ENCODE assay signal across 9 mouse cellular contexts in the genomic region with DNA sequence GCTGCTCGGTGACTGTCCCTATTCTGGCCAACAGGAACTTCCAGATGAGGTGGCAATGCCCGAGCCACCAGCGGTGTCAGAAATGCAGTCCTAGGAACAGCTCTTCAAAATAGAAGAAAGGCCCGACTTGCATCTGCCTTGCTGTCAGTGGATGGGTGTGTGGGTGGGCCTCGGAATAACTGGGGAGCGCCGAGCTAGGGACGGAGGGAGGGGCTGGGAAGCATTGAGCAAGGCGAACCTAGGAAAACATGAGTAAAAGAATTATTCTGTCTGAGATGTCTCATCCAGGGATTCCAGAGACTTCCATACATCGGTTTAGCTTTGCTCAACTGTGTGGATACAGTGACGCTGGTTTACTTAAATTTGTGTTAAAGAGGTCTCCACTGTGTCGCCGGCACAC. TPM values are rescaled to one million over a fixed set of nuclear protein-coding genes. Genes with fewer than 3 reads are reported as not detected.
DNase-seq lines count a peak whose midpoint lies in the region; ATAC-seq and TF ChIP-seq lines count a peak whose summit lies in the region.
"Had no signal": no experiment of that assay in that cellular context is flagged by ENCODE, and none has a peak within 500 bp of the region (broad histone marks: within the 10 kb centered on the region; RNA-seq: fewer than 3 reads in every experiment).

No protein-coding gene starts in this region.

- DNase-seq in heart, adult 2 months: peak in 1 of 2 experiments; percentile 17
- DNase-seq in liver, embryonic 11.5 days (ENCODE audit: low spot score): peak; percentile 29
- DNase-seq in liver, postnatal 0 days: no peak
- peak; percentile 71 to 76 for DNase-seq in right cerebral cortex, postnatal 10 days (ENCODE audit: low spot score in 2 of 2)
- DNase-seq in adrenal gland, postnatal 36 days: no peak
- no peak for DNase-seq in cerebellum, adult 9-11 months

- TF ChIP-seq CTCF in heart, adult 2 months (IDR thresholded peaks at IDR 0.05): no peak
- TF ChIP-seq CTCF in liver, postnatal 0 days (IDR thresholded peaks at IDR 0.05; ENCODE audit: low read depth): no peak
- no peak for TF ChIP-seq CTCF in embryonic fibroblast, embryonic 13.5 days (IDR thresholded peaks at IDR 0.05; ENCODE audit: borderline replicate concordance, insufficient read depth, low read length)

- peak overlapping the region; percentile 89 for H3K27ac ChIP-seq in heart, adult 2 months
- H3K27ac ChIP-seq in heart, embryonic 11.5 days (ENCODE audit: low read depth, low read length): no peak overlapping the region
- no peak overlapping the region for H3K27ac ChIP-seq in liver, embryonic 11.5 days (ENCODE audit: low read depth, low read length)
- no peak overlapping the region for H3K27ac ChIP-seq in liver, postnatal 0 days (ENCODE audit: low read depth)
- peak overlapping the region; percentile 98 for H3K27ac ChIP-seq in embryonic fibroblast, embryonic 13.5 days (ENCODE audit: insufficient read depth, low read length)

- TF ChIP-seq EP300 in heart, adult 2 months (IDR thresholded peaks at IDR 0.05; ENCODE audit: insufficient read depth, low read depth, low read length): no peak
- no peak for TF ChIP-seq EP300 in liver, postnatal 0 days (IDR thresholded peaks at IDR 0.05; ENCODE audit: low read depth)

- H3K9me3 ChIP-seq in heart, embryonic 11.5 days (replicated peaks; ENCODE audit: control insufficient read depth, low read length): no peaks in the 10 kb centered on the region
- H3K9me3 ChIP-seq in liver, embryonic 11.5 days (ENCODE audit: control insufficient read depth, low read length): no peaks in the 10 kb centered on the region
- H3K9me3 ChIP-seq in liver, postnatal 0 days (ENCODE audit: low read length): no peaks in the 10 kb centered on the region

- WGBS in heart, adult 2 months: 48% methylated on average over 13 of the region's 13 CpGs
- 83% methylated on average over 13 of the region's 13 CpGs for WGBS in heart, embryonic 11.5 days (ENCODE audit: insufficient replicate concordance)
- WGBS in liver, embryonic 11.5 days: 79% methylated on average over 13 of the region's 13 CpGs
- 70% methylated on average over 13 of the region's 13 CpGs for WGBS in liver, postnatal 0 days (ENCODE audit: insufficient replicate concordance)

- 0 out of 2 replicates have a peak overlapping the region, but pooled peaks have one; percentile 19 for H3K9ac ChIP-seq in heart, adult 2 months (ENCODE audit: low read depth, low read length)
- H3K9ac ChIP-seq in heart, embryonic 11.5 days (ENCODE audit: low read depth, low read length): no peak overlapping the region
- no peak overlapping the region for H3K9ac ChIP-seq in liver, embryonic 11.5 days (ENCODE audit: low read depth, low read length)
- H3K9ac ChIP-seq in liver, postnatal 0 days (replicated peaks): no peak overlapping the region

- ATAC-seq in heart, embryonic 11.5 days (replicated peaks; ENCODE audit: insufficient number of reproducible peaks, low FRiP score, low TSS enrichment): no peak
- ATAC-seq in liver, embryonic 11.5 days (replicated peaks; ENCODE audit: low FRiP score): no peak
- no peak for ATAC-seq in liver, postnatal 0 days

- no peaks in the 10 kb centered on the region for H3K27me3 ChIP-seq in heart, adult 2 months (ENCODE audit: control insufficient read depth, insufficient read depth, low read length)
- no peaks in the 10 kb centered on the region for H3K27me3 ChIP-seq in heart, embryonic 11.5 days (ENCODE audit: control insufficient read depth, insufficient read depth, low read length)
- H3K27me3 ChIP-seq in liver, embryonic 11.5 days (replicated peaks; ENCODE audit: control insufficient read depth, insufficient read depth, low read length): no peaks in the 10 kb centered on the region
- no peaks in the 10 kb centered on the region for H3K27me3 ChIP-seq in liver, postnatal 0 days (ENCODE audit: insufficient read depth, low read length)

- intact Hi-C loops in heart, adult 2 months (cut with DNase I): loop anchor here (10.0 kb wide), 1 partner anchor 236 kb away; no protein-coding TSS in a partner anchor

- no peaks in the 10 kb centered on the region for H3K36me3 ChIP-seq in heart, adult 2 months (ENCODE audit: control insufficient read depth, insufficient read depth, low read length)
- peaks cover 7% of the 10 kb centered on the region; the same call in 1 of the 2 replicates for H3K36me3 ChIP-seq in heart, embryonic 11.5 days (ENCODE audit: control insufficient read depth, insufficient read depth, low read length)
- H3K36me3 ChIP-seq in liver, embryonic 11.5 days (ENCODE audit: control insufficient read depth, insufficient read depth, low read length): peaks cover 4% of the 10 kb centered on the region; the same call in 1 of the 2 replicates
- H3K36me3 ChIP-seq in liver, postnatal 0 days (replicated peaks; ENCODE audit: insufficient read depth, low read length): peaks cover 9% of the 10 kb centered on the region

- H3K4me1 ChIP-seq in heart, adult 2 months (ENCODE audit: control insufficient read depth, insufficient read depth, low read length): peaks cover 29% of the 10 kb centered on the region
- H3K4me1 ChIP-seq in heart, embryonic 11.5 days (ENCODE audit: control insufficient read depth, insufficient read depth, low read length): peaks cover 5% of the 10 kb centered on the region
- peaks cover 13% of the 10 kb centered on the region for H3K4me1 ChIP-seq in liver, embryonic 11.5 days (replicated peaks; ENCODE audit: control insufficient read depth, insufficient read depth, low read length)
- peaks cover 46% of the 10 kb centered on the region for H3K4me1 ChIP-seq in liver, postnatal 0 days (ENCODE audit: insufficient read depth)
- peaks cover 25% of the 10 kb centered on the region for H3K4me1 ChIP-seq in embryonic fibroblast, embryonic 13.5 days (ENCODE audit: control insufficient read depth, insufficient read depth, low read length)

- H3K4me2 ChIP-seq in heart, embryonic 11.5 days: no peak overlapping the region
- no peak overlapping the region for H3K4me2 ChIP-seq in liver, embryonic 11.5 days
- no peak overlapping the region for H3K4me2 ChIP-seq in liver, postnatal 0 days (ENCODE audit: low read depth, low read length)
- H3K4me2 ChIP-seq: midbrain, embryonic 11.5 days had no signal

- no peaks in the 10 kb centered on the region for H3K79me2 ChIP-seq in heart, adult 2 months (replicated peaks; ENCODE audit: control insufficient read depth, insufficient read depth, low read length)

- no peak overlapping the region for H3K4me3 ChIP-seq in heart, adult 2 months
- no peak overlapping the region for H3K4me3 ChIP-seq in heart, embryonic 11.5 days (ENCODE audit: low read depth, low read length)
- no peak overlapping the region for H3K4me3 ChIP-seq in liver, embryonic 11.5 days (ENCODE audit: low read depth, low read length)
- H3K4me3 ChIP-seq in liver, postnatal 0 days (ENCODE audit: low read depth, low read length): no peak overlapping the region
- H3K4me3 ChIP-seq in embryonic fibroblast, embryonic 13.5 days (ENCODE audit: insufficient read depth, low read length): no peak overlapping the region

- TF ChIP-seq POLR2A in heart, adult 2 months (IDR thresholded peaks at IDR 0.05; ENCODE audit: insufficient read depth, low read depth, low read length): no peak
- TF ChIP-seq POLR2A in embryonic fibroblast, embryonic 13.5 days (IDR thresholded peaks at IDR 0.05; ENCODE audit: low read depth, low read length): no peak

RNA-seq across cellular contexts. Expression of gene Hacl1, which starts 27.2 kb away (rescaled TPM):
- total RNA-seq in heart, adult 2 months (2021): 10 to 100 TPM in 1 of 2 experiments, 1 to 10 TPM in 1; 8.2 to 10.1 TPM
- polyA plus RNA-seq in heart, adult 2 months (2012; rRNA removed): 10.5 and 11.2 TPM in 2 replicates
- 8.5 and 16.1 TPM in 2 replicates for polyA plus RNA-seq in heart, embryonic 11.5 days (2014; fragmentation: Nextera tagmentation; extraction: Ambion mirVana)
- polyA plus RNA-seq in liver, embryonic 11.5 days (2014; fragmentation: Nextera tagmentation; extraction: Ambion mirVana): 8.1 and 10.5 TPM in 2 replicates
- 310 and 342 TPM in 2 replicates for polyA plus RNA-seq in liver, postnatal 0 days (2015; fragmentation: Nextera tagmentation; extraction: Ambion mirVana)
- polyA plus RNA-seq in embryonic fibroblast, embryonic 13.5 days (2011; ENCODE audit: insufficient read length, low read depth, missing spikeins): 11.0 and 11.5 TPM in 2 replicates
- 10 to 100 TPM; 27.4 to 66.4 TPM for total RNA-seq in adrenal gland, postnatal 36 days (2021)

RNA-seq across cellular contexts. Expression of gene Btd, which starts 27.5 kb away (rescaled TPM):
- 10 to 100 TPM; 10.7 to 10.8 TPM for total RNA-seq in heart, adult 2 months (2021)
- 19.1 and 29.1 TPM in 2 replicates for polyA plus RNA-seq in heart, adult 2 months (2012; rRNA removed)
- polyA plus RNA-seq in heart, embryonic 11.5 days (2014; fragmentation: Nextera tagmentation; extraction: Ambion mirVana): 22.3 and 25.0 TPM in 2 replicates
- 11.4 and 13.3 TPM in 2 replicates for polyA plus RNA-seq in liver, embryonic 11.5 days (2014; fragmentation: Nextera tagmentation; extraction: Ambion mirVana)
- 40.3 and 44.1 TPM in 2 replicates for polyA plus RNA-seq in liver, postnatal 0 days (2015; fragmentation: Nextera tagmentation; extraction: Ambion mirVana)
- 13.6 and 15.8 TPM in 2 replicates for polyA plus RNA-seq in embryonic fibroblast, embryonic 13.5 days (2011; ENCODE audit: insufficient read length, low read depth, missing spikeins)
- total RNA-seq in adrenal gland, postnatal 36 days (2021): 10 to 100 TPM; 48.3 to 73.1 TPM

RNA-seq across cellular contexts. Expression of gene Gm49387, which starts 27.6 kb away (rescaled TPM):
- under 1 TPM; 0.66 to 0.86 TPM for total RNA-seq in heart, adult 2 months (2021)
- polyA plus RNA-seq in heart, adult 2 months (2012; rRNA removed): 2.4 TPM in 1 of 2 replicates, not detected in the other
- 0.84 TPM in 1 of 2 replicates, not detected in the other for polyA plus RNA-seq in heart, embryonic 11.5 days (2014; fragmentation: Nextera tagmentation; extraction: Ambion mirVana)
- 0.19 and 1.9 TPM in 2 replicates for polyA plus RNA-seq in liver, embryonic 11.5 days (2014; fragmentation: Nextera tagmentation; extraction: Ambion mirVana)
- polyA plus RNA-seq in liver, postnatal 0 days (2015; fragmentation: Nextera tagmentation; extraction: Ambion mirVana): 0.89 and 3.9 TPM in 2 replicates
- not detected in 2 replicates for polyA plus RNA-seq in embryonic fibroblast, embryonic 13.5 days (2011; ENCODE audit: insufficient read length, low read depth, missing spikeins)
- total RNA-seq in adrenal gland, postnatal 36 days (2021): not detected
- polyA plus RNA-seq: midbrain, embryonic 11.5 days had no signal

Comparison
In these comparisons a context has a peak if more than half of its experiments do, and no peak if none do; other contexts are left out.
1. DNase-seq: peak in liver, embryonic 11.5 days (single experiment) and right cerebral cortex, postnatal 10 days (2 of 2); none in liver, postnatal 0 days (single experiment), adrenal gland, postnatal 36 days (0 of 2) and cerebellum, adult 9-11 months (single experiment).
2. H3K27ac ChIP-seq: peak in heart, adult 2 months (single experiment) and embryonic fibroblast, embryonic 13.5 days (single experiment); none in heart, embryonic 11.5 days (single experiment), liver, embryonic 11.5 days (single experiment) and liver, postnatal 0 days (single experiment).
3. RNA of gene Hacl1, which starts 27.2 kb away (polyA plus RNA-seq): 310 to 342 TPM in liver, postnatal 0 days; 8.5 to 16.1 TPM in heart, embryonic 11.5 days, 10.5 to 11.2 TPM in heart, adult 2 months, 11.0 to 11.5 TPM in embryonic fibroblast, embryonic 13.5 days and 8.1 to 10.5 TPM in liver, embryonic 11.5 days; every median in the first group is over 10 times any median in the second.